Mouse (Mus musculus) stomach, postnatal 0 days (tissue): ENCODE results near the gene Gm3854. TPM values are rescaled to one million over a fixed set of nuclear protein-coding genes. Genes with fewer than 3 reads are reported as not detected.

Experiments used
- ATAC-seq: fragments of 200-750 bp; cut with Nextera tagmentation; 2 replicates; pipeline ENCODE4 v1.8.0; 2017; ENCODE audit not compliant: low FRiP score, low TSS enrichment
- DNase-seq: peaks from one replicate; pipeline ENCODE4 v3.0.0-alpha.2; 2016; ENCODE audit warnings: low spot score
- H3K27ac ChIP-seq: fragments of 300-500 bp; sonication (generic); replicated peaks from 2 replicates; pipeline ENCODE4 v1.5.1; 2014; ENCODE audit warnings: mild to moderate bottlenecking, control low read depth
- H3K27me3 ChIP-seq: fragments of 300-500 bp; sonication (generic); 2 replicates; pipeline ENCODE4 v1.6.1; 2014; ENCODE audit warnings: low read length; ENCODE audit not compliant: control insufficient read depth, insufficient read depth
- H3K36me3 ChIP-seq: fragments of 300-500 bp; sonication (generic); 2 replicates; pipeline ENCODE4 v1.6.1; 2014; ENCODE audit warnings: low read length, mixed read lengths; ENCODE audit not compliant: control insufficient read depth, insufficient read depth
- H3K4me1 ChIP-seq: fragments of 300-500 bp; sonication (generic); replicated peaks from 2 replicates; pipeline ENCODE4 v1.6.1; 2014; ENCODE audit warnings: antibody characterized with exemption; ENCODE audit not compliant: control insufficient read depth, insufficient read depth
- H3K4me2 ChIP-seq: fragments of 300-500 bp; sonication (generic); replicated peaks from 2 replicates; pipeline ENCODE4 v1.6.1; 2014; ENCODE audit warnings: low read depth, mild to moderate bottlenecking, control low read depth, moderate library complexity
- H3K4me3 ChIP-seq: fragments of 300-500 bp; sonication (generic); 2 replicates; pipeline ENCODE4 v1.5.1; 2014; ENCODE audit warnings: low read depth, low read length, control low read depth
- H3K9ac ChIP-seq: fragments of 300-500 bp; sonication (generic); 2 replicates; pipeline ENCODE4 v1.6.1; 2014; ENCODE audit warnings: mild to moderate bottlenecking, low read length, control low read depth, mixed read lengths
- H3K9me3 ChIP-seq: fragments of 300-500 bp; sonication (generic); 2 replicates; pipeline ENCODE4 v1.6.1; 2016; ENCODE audit warnings: low read length; ENCODE audit not compliant: control insufficient read depth
- CTCF ChIP-seq: IDR thresholded peaks from 2 replicates; pipeline ENCODE4 v1.5.1; 2016; ENCODE audit warnings: antibody characterized with exemption, low read depth, mild to moderate bottlenecking, moderate library complexity
- EP300 ChIP-seq: optimal IDR thresholded peaks from 2 replicates; pipeline ENCODE3; 2016; ENCODE audit warnings: antibody characterized with exemption
- WGBS: fragments of 180-500 bp; shearing (Covaris S2); extraction: QIAGEN DNeasy Blood & Tissue Kit; methylation state at CpG from one replicate; pipeline ENCODE4 v1.1.7; 2014; 5-methylcytosine and 5-hydroxymethylcytosine counted together
- polyA plus RNA-seq: library from polyadenylated mRNA; unstranded; fragments of >200 nt; fragmentation: Nextera tagmentation; extraction: Ambion mirVana; gene quantifications from 2 replicates; pipeline ENCODE4 v1.2.1, GENCODE M21; 2015

The Gm3854 gene
- polyA plus RNA-seq, 1 experiment from 2014 or later: 0.35 TPM

DNA sequence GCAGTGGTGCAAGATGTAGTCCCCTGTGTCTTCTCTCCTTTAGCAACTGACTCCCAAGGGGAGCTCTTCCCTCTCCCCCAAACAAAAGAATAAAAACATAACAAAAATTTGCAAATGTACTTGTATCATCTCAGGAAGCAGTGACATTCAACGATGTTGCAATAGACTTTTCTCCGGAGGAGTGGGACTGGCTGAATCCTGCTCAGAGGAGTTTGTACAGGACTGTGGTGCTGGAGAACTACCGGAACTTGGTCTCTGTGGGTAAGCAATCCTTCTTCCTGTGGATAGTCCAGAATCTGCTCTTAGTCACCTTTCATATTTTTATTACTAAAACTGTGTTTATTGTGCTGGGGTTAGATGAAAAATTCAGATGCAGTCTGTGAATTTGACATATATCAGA, 29.4 kb downstream of the Gm3854 start:
- WGBS: 85% methylated on average over 3 of the region's 3 CpGs
- Histone ChIP-seq H3K4me3 (no peak overlapping the region), H3K4me2 (no peak overlapping the region), H3K9ac (no peak overlapping the region), H3K27ac (no peak overlapping the region), H3K9me3 (no peaks in the 10 kb centered on the region), H3K27me3 (no peaks in the 10 kb centered on the region), H3K4me1 (no peaks in the 10 kb centered on the region), H3K36me3 (no peaks in the 10 kb centered on the region)
- no peak for DNase-seq
- TF ChIP-seq CTCF (no peak), EP300 (no peak)
- no peak for ATAC-seq

DNA sequence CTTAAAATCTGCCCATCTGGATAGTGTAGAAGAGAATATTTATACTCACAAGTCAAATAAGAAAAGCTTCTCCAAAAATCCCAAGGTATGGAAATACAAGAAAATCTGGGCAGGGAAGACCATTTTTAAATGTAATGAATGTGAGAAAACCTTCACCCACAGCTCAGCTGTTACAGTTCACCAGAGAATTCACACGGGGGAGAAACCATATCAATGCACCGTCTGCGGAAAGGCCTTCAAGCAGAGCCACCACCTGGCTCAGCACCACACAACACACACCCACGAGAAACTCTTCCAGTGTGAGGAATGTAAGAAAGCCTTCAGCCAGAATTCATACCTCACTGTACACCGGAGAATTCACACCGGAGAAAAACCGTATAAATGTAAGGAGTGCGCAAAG, 34.9 kb downstream of the Gm3854 start:
- ATAC-seq (no peak), DNase-seq (no peak)
- Histone ChIP-seq H3K4me3 (no peak overlapping the region), H3K4me1 (no peaks in the 10 kb centered on the region), H3K4me2 (no peak overlapping the region), H3K27ac (no peak overlapping the region), H3K36me3 (no peaks in the 10 kb centered on the region), H3K9me3 (no peaks in the 10 kb centered on the region), H3K9ac (no peak overlapping the region), H3K27me3 (no peaks in the 10 kb centered on the region)
- TF ChIP-seq CTCF (no peak), EP300 (no peak)
- WGBS: 86% methylated on average over 8 of the region's 8 CpGs

DNA sequence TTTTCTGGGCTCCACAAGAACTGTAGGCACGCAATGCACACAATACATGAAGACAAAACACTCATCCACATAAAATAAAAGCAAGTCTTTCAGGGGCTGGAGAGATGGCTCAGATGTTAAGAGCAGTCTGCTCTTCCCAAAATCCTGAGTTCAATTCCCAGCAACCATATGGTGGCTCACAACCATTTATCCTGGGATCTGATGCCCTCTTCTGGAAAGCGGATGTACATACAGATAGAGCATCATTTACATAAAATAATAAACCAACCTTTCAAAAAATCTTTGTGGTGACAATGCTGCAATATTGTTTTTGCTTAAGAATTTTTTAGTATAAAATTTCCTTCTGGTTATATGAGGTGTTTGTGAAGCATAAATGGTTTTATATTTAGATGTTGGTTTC, 37.9 kb downstream of the Gm3854 start:
- 75% methylated on average over 2 of the region's 2 CpGs for WGBS
- Histone ChIP-seq H3K27ac (no peak overlapping the region), H3K4me3 (no peak overlapping the region), H3K27me3 (no peaks in the 10 kb centered on the region), H3K9ac (no peak overlapping the region), H3K4me2 (no peak overlapping the region), H3K4me1 (peaks cover 3% of the 10 kb centered on the region; the same call in 1 of the 2 replicates), H3K9me3 (no peaks in the 10 kb centered on the region), H3K36me3 (no peaks in the 10 kb centered on the region)
- no peak for ATAC-seq
- no peak for DNase-seq
- no peak for TF ChIP-seq EP300
- TF ChIP-seq CTCF: peak; percentile 39

DNA sequence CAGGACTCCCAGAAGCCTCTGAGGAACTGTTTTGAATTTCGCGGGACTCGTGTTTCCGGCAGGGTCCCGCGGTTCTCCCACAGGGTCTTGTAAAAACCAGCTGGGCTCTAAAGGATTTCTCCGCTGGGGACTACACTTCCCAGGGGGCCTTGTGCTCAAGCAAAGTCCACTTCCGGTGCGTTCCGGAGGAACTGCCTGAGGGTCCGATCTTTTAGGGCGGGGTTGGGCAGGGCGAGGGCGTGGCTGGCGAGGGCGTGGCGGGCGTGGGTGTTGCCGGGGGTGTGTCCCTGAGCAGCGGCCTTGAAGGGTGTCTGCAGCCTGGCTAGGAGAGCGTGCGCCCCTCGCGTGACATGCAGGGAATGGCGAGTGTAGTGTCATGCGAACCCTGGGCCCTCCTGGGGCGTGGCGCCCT, 39.5 kb downstream of the Gm3854 start, which contains the start of gene Zfp28:
Gene Zfp28, plus strand, starts transcription at position 252 of the 412 bp plus-strand sequence.
- H3K36me3 ChIP-seq: no peaks in the 10 kb centered on the region
- no peaks in the 10 kb centered on the region for H3K9me3 ChIP-seq
- peak within 1 kb of the TSS; percentile 30; the same call in 1 of the 2 replicates for H3K27ac ChIP-seq
- DNase-seq (peak; percentile 95), ATAC-seq (peak; percentile 99)
- peak within 1 kb of the TSS; percentile 89 for H3K4me2 ChIP-seq
- H3K4me3 ChIP-seq: peak within 1 kb of the TSS; percentile 58
- no peaks in the 10 kb centered on the region for H3K27me3 ChIP-seq
- peaks cover 3% of the 10 kb centered on the region; the same call in 1 of the 2 replicates for H3K4me1 ChIP-seq
- H3K9ac ChIP-seq: peak within 1 kb of the TSS; percentile 71
- 0% methylated on average over 28 of the region's 28 CpGs for WGBS
- TF ChIP-seq CTCF (peak; percentile 60), EP300 (no peak)

DNA sequence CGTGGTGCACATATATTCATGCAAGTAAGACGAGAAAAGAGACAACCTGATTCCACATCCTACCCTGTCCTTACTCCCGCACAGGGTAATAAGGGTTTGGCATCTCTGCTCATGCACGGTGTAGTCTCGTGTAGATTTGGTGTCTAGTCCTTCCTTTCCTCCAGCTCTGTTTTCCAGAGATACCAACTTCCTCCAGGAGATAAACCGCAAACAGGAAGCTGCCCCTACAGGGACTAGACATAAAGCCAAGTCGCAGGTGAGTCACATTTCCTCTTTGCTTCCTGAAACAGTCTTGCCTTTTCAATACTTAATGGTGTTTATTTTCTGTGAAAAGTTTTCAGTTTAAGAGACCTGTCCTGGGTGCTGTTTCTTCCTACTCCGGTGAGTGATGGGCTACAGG, 40.5 kb downstream of the Gm3854 start:
- no peak overlapping the region for H3K9ac ChIP-seq
- H3K27me3 ChIP-seq: no peaks in the 10 kb centered on the region
- no peak for ATAC-seq
- H3K27ac ChIP-seq: no peak overlapping the region
- H3K4me2 ChIP-seq: peak overlapping the region; percentile 89
- no peaks in the 10 kb centered on the region for H3K36me3 ChIP-seq
- H3K4me1 ChIP-seq: peaks cover 3% of the 10 kb centered on the region; the same call in 1 of the 2 replicates
- DNase-seq: no peak
- WGBS: 72% methylated on average over 8 of the region's 8 CpGs
- TF ChIP-seq CTCF: no peak
- H3K9me3 ChIP-seq: no peaks in the 10 kb centered on the region
- peak overlapping the region; percentile 58; the same call in 1 of the 2 replicates for H3K4me3 ChIP-seq

DNA sequence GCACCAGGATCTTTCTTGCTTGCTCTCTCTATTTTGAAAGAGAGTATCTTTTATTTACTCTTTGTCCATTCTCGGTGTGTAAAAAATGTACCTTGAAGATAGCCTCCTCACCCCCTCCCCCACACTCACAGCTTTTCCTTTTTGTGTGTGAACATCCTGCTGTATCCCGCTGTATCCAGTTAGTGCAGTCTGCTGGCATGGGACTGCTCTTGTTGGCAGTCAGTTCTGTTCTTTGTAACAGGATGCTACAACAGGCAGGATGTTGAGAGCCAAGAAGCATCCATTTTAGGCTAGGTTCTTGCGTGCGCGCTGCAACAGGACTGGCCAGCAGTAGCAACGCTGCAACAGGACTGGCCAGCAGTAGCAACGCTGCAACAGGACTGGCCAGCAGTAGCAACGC, 43.4 kb downstream of the Gm3854 start:
- TF ChIP-seq EP300: no peak
- no peak for TF ChIP-seq CTCF
- no peak for ATAC-seq
- Histone ChIP-seq H3K27me3 (no peaks in the 10 kb centered on the region), H3K9me3 (no peaks in the 10 kb centered on the region), H3K27ac (no peak overlapping the region), H3K9ac (no peak overlapping the region), H3K4me1 (peaks cover 3% of the 10 kb centered on the region; the same call in 1 of the 2 replicates), H3K4me2 (no peak overlapping the region), H3K4me3 (no peak overlapping the region), H3K36me3 (0 out of 2 replicates have a peak, but pooled peaks cover 2% of the 10 kb centered on the region)
- DNase-seq: no peak
- WGBS: 89% methylated on average over 7 of the region's 8 CpGs
